Mouse (Mus musculus): Measurements from ENCODE around the gene Zbtb6. TPM values are rescaled to one million over a fixed set of nuclear protein-coding genes. Genes with fewer than 3 reads are reported as not detected.

Zbtb6 gene
- polyA plus RNA-seq, 1 experiment, result 1.8 TPM

- no peaks in the 10 kb centered on the region for H3K36me3 ChIP-seq (ENCODE audit: control insufficient read depth, insufficient read depth)
Observed at GRCm38 (mm10) chr2:37451667-37452375, 8.8 kb upstream of the Zbtb6 start.

GRCm38 (mm10) chr2:37431609-37432008 is 11.4 kb downstream of the Zbtb6 start:
- H3K4me3 ChIP-seq, result peak overlapping the region; percentile 92
- peaks cover 13% of the 10 kb centered on the region for H3K36me3 ChIP-seq (ENCODE audit: control insufficient read depth, insufficient read depth)
- no peaks in the 10 kb centered on the region for H3K27me3 ChIP-seq (ENCODE audit: control insufficient read depth, insufficient read depth, insufficient read length)
- TF ChIP-seq MYOD1 (IDR thresholded peaks at IDR 0.05; ENCODE audit: control insufficient read depth in 1 of 3, insufficient read length in 2 of 3, low read depth in 2 of 3), result no peak
- no peak for TF ChIP-seq MAX (IDR thresholded peaks at IDR 0.05; ENCODE audit: low read depth)
- TF ChIP-seq USF1 (IDR thresholded peaks at IDR 0.05; ENCODE audit: low read depth), result no peak
- TF ChIP-seq MYOG (IDR thresholded peaks at IDR 0.05; ENCODE audit: control insufficient read depth in 1 of 3, insufficient read depth in 1 of 3, insufficient read length in 2 of 3, low read depth in 2 of 3), result no peak
- no peak for TF ChIP-seq TCF3 (IDR thresholded peaks at IDR 0.05; ENCODE audit: insufficient read length, low read depth)
- no peak for TF ChIP-seq POLR2A (IDR thresholded peaks at IDR 0.05; ENCODE audit: insufficient read length, low read depth)
- TF ChIP-seq TCF12 (IDR thresholded peaks at IDR 0.05; ENCODE audit: insufficient read depth, poor library complexity, severe bottlenecking), result no peak
- no peak for TF ChIP-seq REST (IDR thresholded peaks at IDR 0.05; ENCODE audit: insufficient read depth, insufficient read length)
- no peak for TF ChIP-seq E2F4 (IDR thresholded peaks at IDR 0.05; ENCODE audit: insufficient read depth)
- TF ChIP-seq POLR2AphosphoS2 (IDR thresholded peaks at IDR 0.05; ENCODE audit: insufficient read length, low read depth), result no peak
- no peak for TF ChIP-seq CEBPB (IDR thresholded peaks at IDR 0.05; ENCODE audit: insufficient read depth, poor library complexity, severe bottlenecking)
- TF ChIP-seq SRF (IDR thresholded peaks at IDR 0.05; ENCODE audit: control insufficient read depth, insufficient read length, low read depth), result no peak
- H3ac ChIP-seq (ENCODE audit: control insufficient read depth, insufficient read length), result no peak overlapping the region
- peaks cover 23% of the 10 kb centered on the region for H3K79me2 ChIP-seq (ENCODE audit: control insufficient read depth, insufficient read depth)
- H3K4me2 ChIP-seq (ENCODE audit: low read depth), result peak overlapping the region; percentile 99

More at GRCm38 (mm10) chr2:37451667-37452375, 8.8 kb upstream of the Zbtb6 start:
- Histone ChIP-seq H3K79me2 (ENCODE audit: control insufficient read depth, insufficient read depth) (peaks cover 91% of the 10 kb centered on the region), H3K4me3 (peak overlapping the region; percentile 64), H3K27me3 (ENCODE audit: control insufficient read depth, insufficient read depth, insufficient read length) (no peaks in the 10 kb centered on the region), H3K4me2 (ENCODE audit: low read depth) (peak overlapping the region; percentile 98), H3ac (ENCODE audit: control insufficient read depth, insufficient read length) (peak overlapping the region; percentile 80)
- TF ChIP-seq MYOG (IDR thresholded peaks at IDR 0.05; ENCODE audit: control insufficient read depth in 1 of 3, insufficient read depth in 1 of 3, insufficient read length in 2 of 3, low read depth in 2 of 3) (peak in 1 of 3 experiments; percentile 23), POLR2A (IDR thresholded peaks at IDR 0.05; ENCODE audit: insufficient read length, low read depth) (peak; percentile 97), POLR2AphosphoS2 (IDR thresholded peaks at IDR 0.05; ENCODE audit: insufficient read length, low read depth) (peak; percentile 98), TCF12 (IDR thresholded peaks at IDR 0.05; ENCODE audit: insufficient read depth, poor library complexity, severe bottlenecking) (no peak), USF1 (IDR thresholded peaks at IDR 0.05; ENCODE audit: low read depth) (peak; percentile 79), E2F4 (IDR thresholded peaks at IDR 0.05; ENCODE audit: insufficient read depth) (no peak)

DNA sequence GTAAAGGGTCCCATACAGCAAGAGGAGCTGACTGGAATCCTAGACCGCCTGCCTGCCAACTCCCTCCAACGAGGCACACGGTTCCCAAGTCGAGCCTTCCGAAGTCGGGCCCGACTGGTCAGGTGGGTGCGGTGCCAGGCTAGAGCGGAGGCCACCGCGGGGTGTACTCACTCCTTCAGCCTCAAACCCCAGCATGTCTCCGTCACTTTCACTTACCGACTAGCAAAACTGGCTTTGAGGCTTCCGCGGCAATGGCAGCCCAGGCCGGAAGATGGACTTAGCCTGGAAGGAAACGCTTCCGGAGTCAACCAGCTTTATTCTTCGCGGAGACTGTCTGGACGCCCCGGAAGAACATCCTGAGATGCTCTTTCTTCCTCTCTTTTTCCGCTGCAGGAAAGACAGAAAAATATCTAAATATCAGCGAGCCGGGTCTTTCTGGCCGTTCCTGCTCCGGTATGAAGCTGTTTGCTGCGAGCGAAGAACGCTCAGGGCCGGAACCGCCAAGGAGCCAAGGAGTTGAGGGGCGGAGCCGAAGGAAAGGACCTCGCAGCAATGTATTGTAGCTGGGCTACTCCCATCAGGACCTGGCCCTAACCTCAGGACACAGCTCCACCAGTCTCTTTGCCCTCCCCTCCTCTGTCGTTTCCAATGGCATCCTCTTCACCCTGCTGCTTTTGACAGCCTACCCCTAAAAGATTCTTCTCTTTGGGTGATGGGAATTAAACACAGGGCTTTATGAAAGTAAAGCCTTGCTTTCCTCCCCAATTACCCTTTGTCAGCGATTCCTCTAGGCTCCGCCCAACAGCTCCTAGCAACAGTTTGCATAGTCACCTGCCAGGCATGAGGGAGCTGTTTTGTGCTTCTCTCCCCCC is 12.1 kb downstream of the Zbtb6 start:
- H3K79me2 ChIP-seq (ENCODE audit: control insufficient read depth, insufficient read depth), result peaks cover 21% of the 10 kb centered on the region
- peak overlapping the region; percentile 99 for H3K4me2 ChIP-seq (ENCODE audit: low read depth)
- TF ChIP-seq USF1 (IDR thresholded peaks at IDR 0.05; ENCODE audit: low read depth), result no peak
- TF ChIP-seq POLR2A (IDR thresholded peaks at IDR 0.05; ENCODE audit: insufficient read length, low read depth), result peak; percentile 56
- peak; percentile 92 for TF ChIP-seq POLR2AphosphoS2 (IDR thresholded peaks at IDR 0.05; ENCODE audit: insufficient read length, low read depth)
- no peak for TF ChIP-seq CEBPB (IDR thresholded peaks at IDR 0.05; ENCODE audit: insufficient read depth, poor library complexity, severe bottlenecking)
- peak overlapping the region; percentile 92 for H3K4me3 ChIP-seq
- peak overlapping the region; percentile 66 for H3ac ChIP-seq (ENCODE audit: control insufficient read depth, insufficient read length)
- peaks cover 13% of the 10 kb centered on the region for H3K36me3 ChIP-seq (ENCODE audit: control insufficient read depth, insufficient read depth)
- no peaks in the 10 kb centered on the region for H3K27me3 ChIP-seq (ENCODE audit: control insufficient read depth, insufficient read depth, insufficient read length)

DNA sequence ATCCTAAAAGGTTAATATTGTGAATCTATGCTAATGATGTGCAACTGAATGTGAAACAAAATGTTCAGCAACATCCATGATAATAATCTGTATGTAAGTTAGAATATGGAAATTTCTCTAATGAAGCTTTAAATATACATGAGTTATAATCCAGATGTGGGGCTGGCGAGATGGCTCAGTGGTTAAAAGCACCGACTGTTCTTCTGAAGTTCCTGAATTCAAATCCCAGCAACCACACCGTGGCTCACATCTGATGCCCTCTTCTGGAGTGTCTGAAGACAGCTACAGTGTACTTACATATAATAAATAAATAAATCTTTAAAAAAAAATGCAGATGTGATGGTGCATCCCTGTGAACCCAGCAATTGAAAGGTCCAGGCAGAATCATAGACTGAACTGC is 19.3 kb downstream of the Zbtb6 start:
- H3K27me3 ChIP-seq (ENCODE audit: control insufficient read depth, insufficient read depth, insufficient read length), result no peaks in the 10 kb centered on the region
- no peak overlapping the region for H3K4me2 ChIP-seq (ENCODE audit: low read depth)
- H3K36me3 ChIP-seq (ENCODE audit: control insufficient read depth, insufficient read depth), result peaks cover 1% of the 10 kb centered on the region
- no peak overlapping the region for H3ac ChIP-seq (ENCODE audit: control insufficient read depth, insufficient read length)
- peak overlapping the region; percentile 71 for H3K4me3 ChIP-seq
- no peak for TF ChIP-seq POLR2A (IDR thresholded peaks at IDR 0.05; ENCODE audit: insufficient read length, low read depth)
- TF ChIP-seq MAX (IDR thresholded peaks at IDR 0.05; ENCODE audit: low read depth), result no peak
- TF ChIP-seq REST (IDR thresholded peaks at IDR 0.05; ENCODE audit: insufficient read depth, insufficient read length), result no peak
- TF ChIP-seq POLR2AphosphoS2 (IDR thresholded peaks at IDR 0.05; ENCODE audit: insufficient read length, low read depth), result no peak
- TF ChIP-seq TCF3 (IDR thresholded peaks at IDR 0.05; ENCODE audit: insufficient read length, low read depth), result no peak
- no peak for TF ChIP-seq SRF (IDR thresholded peaks at IDR 0.05; ENCODE audit: control insufficient read depth, insufficient read length, low read depth)
- no peak for TF ChIP-seq TCF12 (IDR thresholded peaks at IDR 0.05; ENCODE audit: insufficient read depth, poor library complexity, severe bottlenecking)
- TF ChIP-seq USF1 (IDR thresholded peaks at IDR 0.05; ENCODE audit: low read depth), result no peak
- no peak for TF ChIP-seq MYOD1 (IDR thresholded peaks at IDR 0.05; ENCODE audit: control insufficient read depth in 1 of 3, insufficient read length in 2 of 3, low read depth in 2 of 3)
- TF ChIP-seq MYOG (IDR thresholded peaks at IDR 0.05; ENCODE audit: control insufficient read depth in 1 of 3, insufficient read depth in 1 of 3, insufficient read length in 2 of 3, low read depth in 2 of 3), result no peak
- TF ChIP-seq E2F4 (IDR thresholded peaks at IDR 0.05; ENCODE audit: insufficient read depth), result no peak
- no peak for TF ChIP-seq CEBPB (IDR thresholded peaks at IDR 0.05; ENCODE audit: insufficient read depth, poor library complexity, severe bottlenecking)
- H3K79me2 ChIP-seq (ENCODE audit: control insufficient read depth, insufficient read depth), result peaks cover 39% of the 10 kb centered on the region

Data from myocyte (in vitro differentiated cells).